Mouse (Mus musculus): ENCODE measurements around the gene Timm17a. TPM values are rescaled to one million over a fixed set of nuclear protein-coding genes. Genes with fewer than 3 reads are reported as not detected.

Gene Timm17a
- total RNA-seq, 4 experiments from 2014 or later, result 342 to 418 (median 385) TPM

- DNase-seq (ENCODE audit: low spot score), result no peak
These were observed 31.7 kb downstream of the Timm17a start for GRCm38 (mm10) chr1:135281841-135282240.

- peak; percentile 65 for DNase-seq (ENCODE audit: low spot score)
These were observed 32.9 kb downstream of the Timm17a start for GRCm38 (mm10) chr1:135280646-135281045.

- DNase-seq (ENCODE audit: low spot score), result no peak
These were observed 42.2 kb downstream of the Timm17a start for GRCm38 (mm10) chr1:135271371-135271770.

DNA sequence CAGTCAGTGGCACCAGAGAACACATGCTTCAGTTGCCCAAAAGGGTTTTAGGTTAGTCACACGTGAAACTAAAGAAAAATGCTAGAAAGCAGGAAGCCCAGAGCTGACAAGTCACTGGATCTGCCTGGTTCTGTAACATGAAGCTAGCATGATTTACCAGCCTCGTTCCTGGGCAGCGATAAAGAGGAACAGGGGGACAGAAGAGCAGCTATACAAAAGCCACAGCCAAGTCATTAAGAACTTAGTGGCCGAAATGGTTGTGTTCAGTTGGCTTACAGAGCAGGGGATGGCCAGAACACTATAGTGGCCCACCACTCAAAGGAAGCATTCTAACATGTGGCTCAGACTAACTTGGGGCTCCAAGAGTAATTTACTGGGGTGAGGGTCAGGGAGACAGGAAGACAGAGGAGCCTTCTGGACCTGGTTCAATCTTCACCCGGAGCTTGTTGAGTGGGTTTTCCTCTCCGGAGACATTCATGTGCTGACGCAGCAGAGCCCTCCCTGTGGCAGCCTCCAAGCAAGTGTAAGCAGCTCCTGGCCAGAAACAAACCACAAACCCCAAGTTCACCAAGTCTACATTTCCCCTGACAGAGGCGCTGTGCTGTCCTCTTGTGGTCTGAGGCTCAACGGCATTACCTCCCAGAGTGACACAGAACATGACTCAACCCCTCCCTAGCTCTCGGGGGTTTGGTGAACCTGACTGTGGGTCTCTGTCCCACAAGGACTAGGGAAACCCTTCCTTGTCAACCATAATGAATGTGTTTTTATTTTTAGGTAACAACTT is 45.7 kb downstream of the Timm17a start:
- no peak for DNase-seq (ENCODE audit: low spot score)

DNA sequence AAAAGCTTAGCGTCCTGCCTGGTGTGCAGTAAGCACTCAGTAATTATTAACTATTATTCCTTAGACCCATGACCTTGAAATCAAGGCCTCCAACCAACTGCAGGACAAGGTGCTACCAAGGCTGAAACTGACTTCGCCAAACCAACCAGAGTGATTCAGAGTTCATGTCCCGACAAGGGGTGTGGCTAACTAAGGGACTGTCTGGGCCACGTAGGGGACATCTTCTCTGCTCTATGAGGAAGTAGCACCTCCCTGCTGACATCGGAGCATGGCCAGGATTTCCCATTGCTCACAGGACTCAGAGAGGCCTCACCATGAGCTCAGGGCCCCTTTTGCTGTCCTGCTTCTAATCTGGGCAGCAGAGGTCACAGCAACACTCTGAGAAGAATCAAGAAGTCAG is 47.7 kb downstream of the Timm17a start:
- no peak for DNase-seq (ENCODE audit: low spot score)

- no peak for DNase-seq (ENCODE audit: low spot score)
These were observed 50.3 kb downstream of the Timm17a start for GRCm38 (mm10) chr1:135263316-135263715.

DNA sequence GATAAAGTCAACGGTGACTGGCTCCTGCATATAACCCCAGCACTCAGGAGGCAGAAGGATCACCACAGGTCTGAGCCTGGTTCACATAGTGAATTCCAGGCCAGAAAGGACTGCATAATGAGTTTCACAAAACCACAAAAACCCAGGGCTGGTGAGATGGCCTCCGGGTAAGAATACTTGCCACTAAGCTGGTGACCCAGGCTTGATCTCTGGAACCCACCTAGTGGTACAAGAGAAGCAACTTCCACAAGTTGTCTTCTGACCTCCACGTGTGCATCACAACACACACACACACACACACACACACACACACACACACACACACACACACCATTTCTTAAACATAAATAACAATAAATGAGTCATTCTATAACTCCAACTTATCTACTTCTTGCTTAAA is 51.2 kb downstream of the Timm17a start:
- DNase-seq (ENCODE audit: low spot score), result no peak

DNA sequence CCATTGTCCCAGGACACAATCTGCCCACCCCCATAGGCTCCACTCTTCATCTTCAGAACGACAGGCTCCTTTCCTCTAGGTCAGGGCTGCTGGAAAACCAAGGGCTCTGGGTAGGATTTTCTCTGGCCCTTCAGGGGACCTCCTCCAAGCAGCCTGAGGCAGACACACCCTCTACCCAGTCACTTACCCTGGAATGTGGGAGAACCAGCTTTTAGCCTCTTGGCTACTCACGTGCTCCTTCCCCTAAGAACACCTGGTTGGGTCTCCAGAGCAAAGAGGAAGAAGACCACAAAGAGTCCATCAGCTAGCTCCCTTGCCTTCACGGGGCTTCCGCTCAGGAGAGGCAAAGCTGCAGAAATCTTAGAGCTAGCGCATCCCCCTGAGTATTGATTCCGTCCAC is 52.6 kb downstream of the Timm17a start:
- DNase-seq (ENCODE audit: low spot score), result no peak

- peak; percentile 71 for DNase-seq (ENCODE audit: low spot score)
These were observed 54.5 kb downstream of the Timm17a start for GRCm38 (mm10) chr1:135259128-135259436.

- DNase-seq (ENCODE audit: low spot score), result no peak
These were observed 55.0 kb downstream of the Timm17a start, which contains the start of gene Elf3 for GRCm38 (mm10) chr1:135258380-135259127. Elf3 (minus strand) TSS chr1:135258568.

GRCm38 (mm10) chr1:135256299-135256698 is 57.3 kb downstream of the Timm17a start:
- no peak for DNase-seq (ENCODE audit: low spot score)

- DNase-seq (ENCODE audit: low spot score), result no peak
These were observed 60.7 kb downstream of the Timm17a start for GRCm38 (mm10) chr1:135252854-135253253.

DNA sequence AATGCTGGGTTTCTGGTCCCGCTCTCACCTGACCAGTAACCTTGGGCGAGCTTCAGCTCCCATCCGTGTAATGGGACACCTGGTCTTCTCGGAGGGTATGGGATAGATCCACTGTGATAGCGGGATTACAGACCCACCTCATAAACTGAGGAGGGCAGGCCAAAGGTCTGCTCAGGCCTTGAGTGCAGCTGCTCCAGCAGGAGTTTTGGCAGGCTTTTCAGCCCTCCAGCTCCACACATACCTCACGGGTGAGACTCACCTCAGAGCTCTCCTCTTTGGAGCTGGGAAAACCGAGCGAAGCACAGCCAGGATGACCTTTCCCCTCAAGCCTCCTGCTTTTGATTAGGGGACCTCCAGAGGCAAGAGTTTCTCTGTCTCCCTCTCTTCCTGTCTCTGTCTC is 62.2 kb downstream of the Timm17a start:
- DNase-seq (ENCODE audit: low spot score), result no peak

DNA sequence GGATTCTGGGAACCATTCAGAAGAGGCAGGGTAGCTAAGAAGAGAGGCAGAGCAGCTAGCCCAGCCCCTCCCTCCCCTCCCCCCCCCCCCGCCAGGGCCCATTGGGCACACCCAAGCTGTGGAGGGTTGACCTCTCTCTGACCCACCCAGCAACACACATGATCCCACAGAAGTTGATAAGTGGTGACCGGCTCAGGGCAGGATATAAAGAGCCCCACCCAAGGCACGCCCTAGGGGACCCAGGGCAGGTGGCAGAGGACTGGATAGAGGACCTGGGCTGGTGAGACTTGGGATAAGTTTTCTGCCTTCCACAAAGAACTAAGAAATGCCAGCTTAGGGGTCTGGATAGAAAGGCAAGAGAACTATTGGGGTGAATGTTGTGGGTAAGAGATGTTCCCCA is 62.9 kb downstream of the Timm17a start:
- DNase-seq (ENCODE audit: low spot score), result no peak

DNA sequence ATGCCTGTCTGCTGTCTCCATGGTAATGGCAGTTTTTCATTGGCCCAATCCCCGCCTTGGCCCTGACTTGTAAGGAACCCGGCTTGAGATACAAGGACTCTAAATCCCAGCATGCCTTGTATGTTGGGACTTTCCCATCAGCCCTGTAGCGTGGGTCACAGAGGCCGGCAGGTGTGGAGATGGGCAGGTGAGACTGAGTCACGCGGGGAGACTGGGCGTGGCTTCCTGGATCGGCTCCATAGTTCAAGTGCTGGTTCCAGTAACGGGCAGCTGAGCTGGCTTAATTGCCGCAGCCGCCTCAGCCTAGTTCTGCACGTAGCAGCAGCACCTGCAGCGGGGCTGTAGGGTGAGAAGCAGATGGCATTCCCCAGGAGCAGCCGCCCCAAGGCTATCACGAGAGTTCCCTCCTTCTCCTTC is 65.1 kb downstream of the Timm17a start:
- DNase-seq (ENCODE audit: low spot score), result no peak

Other genes starting within 250 kb of the Timm17a start
- gene Lgr6, start 208.5 kb downstream of the Timm17a start, total RNA-seq (2022), result 10 to 100 TPM; 12.9 to 17.9 (median 15.9) TPM
- gene Ptpn7, start 181.1 kb downstream of the Timm17a start, total RNA-seq (2022), result 1 to 10 TPM in 1 of 4 experiments, under 1 TPM in 3; 0.34 to 1.5 (median 0.49) TPM
- 10 to 100 TPM; 19.0 to 21.4 (median 20.7) TPM for gene Arl8a, start 167.0 kb downstream of the Timm17a start, total RNA-seq (2022)
- under 1 TPM; 0.44 to 0.71 (median 0.65) TPM for gene Gpr37l1, start 146.1 kb downstream of the Timm17a start, total RNA-seq (2022)
- under 1 TPM in 1 of 4 experiments, not detected in 3; 0.14 TPM for gene Elf3, start 55.2 kb downstream of the Timm17a start, total RNA-seq (2022)
- gene Rnpep, start 29.7 kb downstream of the Timm17a start, total RNA-seq (2022), result 10 to 100 TPM; 18.9 to 22.7 (median 21.2) TPM
- 1 to 10 TPM; 1.9 to 3.0 (median 2.5) TPM for gene Lmod1, start 11.0 kb upstream of the Timm17a start, total RNA-seq (2022)
- gene Shisa4, start 61.5 kb upstream of the Timm17a start, total RNA-seq (2022), result 1 to 10 TPM; 2.3 to 3.5 (median 2.8) TPM
- gene Ipo9, start 116.7 kb upstream of the Timm17a start, total RNA-seq (2022), result 10 to 100 TPM; 27.1 to 34.0 (median 30.1) TPM

Data from heart, adult 8-10 months (tissue).